Mouse (Mus musculus): ENCODE measurements around the gene Wdr82.
"Not testable (repeated sequence)": the region's sequence is repeated elsewhere in the genome, so short reads cannot be mapped to it uniquely, and the experiment has no call there.

Gene Wdr82

DNA sequence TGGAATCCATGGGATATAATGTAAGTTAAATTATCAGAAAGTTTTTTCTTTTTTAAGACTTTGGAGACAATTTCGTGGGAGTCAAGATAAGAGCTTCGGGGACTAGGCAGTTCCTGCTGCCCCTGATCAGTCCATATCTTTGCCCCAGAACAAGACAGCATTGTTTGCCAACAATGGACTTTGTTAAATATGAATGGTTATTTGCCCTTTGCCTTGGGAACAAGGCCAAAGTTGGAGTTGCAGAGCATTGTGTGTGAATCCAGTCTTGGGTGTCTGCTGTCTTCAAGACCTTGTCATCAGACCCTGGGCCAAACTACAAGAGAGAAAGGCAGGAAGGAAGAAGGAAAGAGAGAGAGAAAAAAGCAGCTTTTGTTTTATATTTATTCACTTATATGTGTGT, 4.0 kb upstream of the Wdr82 start:
- DNase-seq, result no peak

- DNase-seq, result no peak
These were observed 3.5 kb upstream of the Wdr82 start for GRCm38 (mm10) chr9:106167241-106167640.

DNA sequence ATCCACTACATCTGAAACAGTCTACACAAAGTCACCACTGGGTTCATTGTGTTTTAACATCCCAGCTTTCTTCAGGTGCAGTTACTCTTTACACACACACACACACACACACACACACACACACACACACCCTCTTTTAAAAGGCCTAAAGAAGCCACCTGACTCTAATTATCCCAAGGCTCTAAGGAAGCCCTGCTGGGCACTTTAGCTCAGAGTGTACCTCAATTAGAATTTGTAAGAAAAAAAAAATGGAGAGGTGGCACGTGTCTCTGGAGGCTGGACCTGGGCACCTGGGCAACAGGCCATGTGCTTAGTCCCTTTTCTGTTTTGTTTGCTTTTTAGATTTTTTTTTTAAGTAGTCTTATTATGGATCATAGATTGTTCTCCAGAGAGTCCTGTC, 3.0 kb upstream of the Wdr82 start:
- DNase-seq, result no peak

DNA sequence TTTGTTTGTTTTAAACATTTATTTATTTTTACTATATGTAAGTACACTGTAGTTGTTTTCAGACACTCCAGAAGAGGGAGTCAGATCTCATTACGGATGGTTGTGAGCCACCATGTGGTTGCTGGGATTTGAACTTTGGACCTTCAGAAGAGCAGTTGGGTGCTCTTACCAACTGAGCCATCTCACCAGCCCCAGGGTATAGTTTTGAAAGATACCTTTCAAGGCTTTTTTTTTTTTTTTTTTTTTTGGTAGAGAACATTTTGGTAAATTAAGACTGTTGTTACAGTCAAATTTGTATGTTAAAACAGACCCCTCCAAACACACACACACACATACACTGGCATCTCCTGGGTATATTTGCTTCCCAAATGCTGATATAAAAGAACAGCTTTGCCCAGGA, 1.7 kb upstream of the Wdr82 start:
- not testable (repeated sequence) for DNase-seq

DNA sequence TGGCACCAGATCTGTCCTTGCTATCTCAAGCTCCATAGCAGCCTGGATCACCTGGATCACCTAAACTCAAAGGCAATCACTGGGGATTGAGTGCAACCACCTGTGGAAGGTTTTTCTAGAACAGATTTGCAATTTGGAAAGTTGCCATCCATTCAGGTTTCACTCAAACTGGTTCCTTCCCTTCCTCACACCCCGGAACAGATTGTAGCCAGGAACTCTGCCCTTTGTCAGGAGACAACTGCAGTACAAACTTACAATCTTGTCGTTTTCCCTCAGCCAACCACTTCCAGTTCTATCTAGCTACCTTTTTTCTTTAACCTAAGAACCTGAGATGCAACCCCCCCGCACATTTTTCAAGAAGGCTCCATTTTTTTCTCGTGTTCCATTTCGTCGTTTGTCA, 811 bp upstream of the Wdr82 start:
- DNase-seq, result peak in 1 of 2 experiments; percentile 35

GRCm38 (mm10) chr9:106171346-106172158, 824 bp downstream of the Wdr82 start:
- DNase-seq, result peak; percentile 88 to 94

DNA sequence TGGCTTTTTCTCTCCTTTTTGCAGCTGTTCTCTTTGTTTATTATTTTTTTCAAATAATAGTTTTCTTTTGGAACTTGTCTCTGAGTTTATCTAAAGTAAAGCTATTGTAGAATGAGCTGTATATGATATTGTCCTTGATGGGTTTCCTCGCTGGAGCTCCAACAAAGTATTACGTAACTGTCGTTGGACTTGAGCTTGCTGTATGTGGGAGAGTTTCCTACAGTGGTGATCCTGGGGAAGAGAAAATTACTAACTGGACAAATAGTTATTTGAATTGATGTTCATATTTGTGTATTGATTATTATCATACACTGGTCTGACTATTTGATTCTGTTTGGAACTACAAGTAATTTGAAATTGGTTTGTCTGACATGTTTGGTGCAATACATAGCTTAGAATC, 1.8 kb downstream of the Wdr82 start:
- DNase-seq, result peak in 1 of 2 experiments; percentile 29

DNA sequence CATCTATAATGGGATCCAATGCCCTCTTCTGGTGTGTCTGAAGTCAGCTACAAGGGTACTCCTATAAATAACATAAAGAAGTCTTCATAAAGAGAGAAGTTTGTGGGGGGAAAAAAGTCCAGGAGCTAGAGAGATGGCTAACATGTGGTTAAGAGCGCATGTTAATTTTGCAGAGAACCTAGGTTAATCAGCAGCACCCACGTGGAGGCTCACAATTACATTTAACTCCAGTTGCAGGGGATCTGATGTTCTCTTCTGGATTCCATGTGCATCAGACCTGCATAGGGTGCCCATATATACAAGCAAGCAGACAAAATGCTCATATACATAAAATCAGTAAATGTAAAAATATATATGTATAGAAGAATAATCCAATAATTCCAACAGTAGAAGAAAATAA, 2.6 kb downstream of the Wdr82 start:
- DNase-seq, result no peak

DNA sequence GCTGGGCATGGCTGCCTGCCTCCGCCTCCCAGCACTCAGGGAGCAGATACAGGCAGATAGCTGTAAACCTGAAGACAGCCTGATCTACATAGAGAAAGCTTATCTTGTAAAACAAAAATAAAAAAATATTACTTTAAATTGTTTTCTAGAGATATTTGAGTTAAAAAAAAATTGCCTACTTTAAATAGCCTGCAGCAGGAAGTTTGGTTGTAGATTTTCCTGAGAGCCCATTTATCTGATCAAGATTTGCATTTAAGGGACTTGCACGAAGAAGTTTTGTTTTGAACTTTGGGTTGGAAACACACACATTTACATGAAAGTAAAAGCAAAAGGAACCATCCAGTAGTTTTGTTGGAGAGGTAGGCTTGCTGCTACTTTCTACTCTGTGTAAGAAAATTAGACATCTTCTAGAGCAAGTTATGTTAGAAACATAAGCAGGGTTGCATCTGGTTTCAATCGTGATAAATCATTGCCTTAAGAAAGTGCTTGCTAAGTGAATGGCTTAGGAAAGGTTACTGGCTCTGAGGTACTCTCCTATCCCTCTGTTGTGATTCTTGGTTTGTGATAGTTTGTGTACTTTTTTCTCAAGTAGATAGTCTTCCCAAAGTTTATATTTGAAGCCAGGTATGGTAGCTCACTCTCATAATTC, 4.9 kb downstream of the Wdr82 start:
- no peak for DNase-seq

DNA sequence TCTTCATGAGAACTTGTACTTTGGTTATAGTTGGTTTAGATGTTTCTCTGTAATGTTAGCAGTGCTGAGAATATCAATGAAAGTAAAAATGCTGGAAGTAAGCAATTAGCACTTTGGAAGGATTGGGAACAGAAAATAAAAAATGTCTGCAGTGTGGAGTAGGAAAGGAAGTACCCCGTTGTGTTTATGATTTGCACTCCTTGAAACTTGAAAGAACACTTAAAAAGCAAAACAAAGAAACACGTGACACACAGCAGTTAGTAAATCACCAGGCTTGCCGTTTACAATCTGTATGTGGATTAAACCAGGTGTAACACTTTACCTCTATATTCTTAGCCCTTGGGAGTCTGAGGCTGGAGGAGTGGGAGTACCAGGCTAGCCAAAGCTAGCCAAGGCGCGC, 6.0 kb downstream of the Wdr82 start:
- DNase-seq, result no peak

GRCm38 (mm10) chr9:106177799-106178198, 7.1 kb downstream of the Wdr82 start:
- no peak for DNase-seq

DNA sequence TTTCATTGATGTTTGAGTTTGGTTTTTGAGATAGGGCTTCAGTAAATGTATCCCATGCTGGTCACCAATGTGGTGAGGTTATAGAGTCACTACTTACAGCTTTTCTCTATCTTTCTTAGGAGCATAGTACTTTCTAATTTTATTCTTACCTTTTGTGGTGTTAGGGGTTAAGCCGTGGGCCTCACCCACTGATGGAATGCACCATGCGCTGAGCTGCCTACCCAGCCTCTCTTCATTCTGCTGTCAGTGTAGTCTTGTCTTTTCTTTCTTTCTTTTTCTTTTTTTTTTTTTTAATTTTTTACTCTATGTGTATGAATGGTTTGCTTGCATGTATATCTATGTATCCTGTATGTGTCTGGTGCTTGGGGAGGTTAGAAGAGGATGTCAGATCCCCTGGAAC, 8.7 kb downstream of the Wdr82 start:
- no peak for DNase-seq

DNA sequence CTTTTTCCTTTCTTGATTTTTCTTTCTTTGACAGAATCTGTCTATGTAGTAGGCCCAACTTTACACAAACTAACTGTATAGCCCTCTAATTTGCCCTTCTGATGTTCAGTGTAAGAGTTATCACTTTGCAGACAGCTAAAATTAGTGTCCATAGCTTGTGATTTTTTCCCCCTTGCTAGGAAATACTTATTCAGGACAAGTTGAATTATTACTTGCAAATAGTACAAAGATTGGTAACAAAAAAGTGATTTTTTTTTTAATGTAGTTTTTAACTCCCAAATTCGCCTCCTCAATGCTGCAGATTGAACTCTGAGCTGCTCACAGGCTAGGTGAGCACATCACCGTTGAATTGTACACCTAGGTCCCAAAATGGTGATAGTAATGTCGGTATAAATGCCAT, 9.2 kb downstream of the Wdr82 start:
- DNase-seq, result no peak

DNA sequence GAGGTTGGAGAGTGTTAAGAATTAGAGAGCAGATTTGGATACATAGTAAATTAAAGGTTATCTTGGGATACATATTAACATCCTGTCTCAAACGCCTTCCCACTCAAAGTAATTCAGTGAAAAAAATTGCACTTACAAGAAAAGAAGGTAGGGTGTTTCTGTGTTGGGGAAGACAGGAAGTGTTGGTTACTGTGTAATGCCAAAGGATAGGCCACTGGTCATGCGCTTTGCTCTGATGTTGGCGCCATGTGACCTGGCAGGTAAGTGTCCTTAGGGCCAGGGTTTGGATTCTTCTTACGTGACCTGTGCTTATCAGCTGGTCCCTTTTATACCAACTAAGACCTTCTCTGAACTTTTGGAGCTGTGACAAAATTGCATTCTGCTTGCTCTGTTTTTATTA, 11.4 kb downstream of the Wdr82 start:
- no peak for DNase-seq

DNA sequence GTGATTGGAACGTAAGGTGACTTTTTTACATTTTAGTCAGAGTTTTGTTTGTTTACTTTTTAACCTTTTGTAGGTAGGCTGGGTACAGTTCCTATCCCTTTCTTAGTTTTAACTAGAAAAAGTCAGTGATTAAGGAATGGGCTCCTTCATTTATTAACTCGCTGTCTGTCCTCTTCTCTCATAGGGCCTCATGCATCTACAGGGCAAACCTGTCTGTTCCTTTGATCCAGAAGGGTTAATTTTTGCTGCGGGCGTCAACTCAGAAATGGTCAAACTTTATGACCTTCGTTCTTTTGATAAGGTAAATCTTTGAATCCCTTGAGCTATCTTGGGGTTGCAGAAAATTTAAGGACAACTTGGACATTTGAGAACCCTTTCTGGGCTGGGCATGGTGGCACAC, 13.3 kb downstream of the Wdr82 start:
- no peak for DNase-seq

GRCm38 (mm10) chr9:106191355-106191754, 20.6 kb downstream of the Wdr82 start:
- no peak for DNase-seq

DNA sequence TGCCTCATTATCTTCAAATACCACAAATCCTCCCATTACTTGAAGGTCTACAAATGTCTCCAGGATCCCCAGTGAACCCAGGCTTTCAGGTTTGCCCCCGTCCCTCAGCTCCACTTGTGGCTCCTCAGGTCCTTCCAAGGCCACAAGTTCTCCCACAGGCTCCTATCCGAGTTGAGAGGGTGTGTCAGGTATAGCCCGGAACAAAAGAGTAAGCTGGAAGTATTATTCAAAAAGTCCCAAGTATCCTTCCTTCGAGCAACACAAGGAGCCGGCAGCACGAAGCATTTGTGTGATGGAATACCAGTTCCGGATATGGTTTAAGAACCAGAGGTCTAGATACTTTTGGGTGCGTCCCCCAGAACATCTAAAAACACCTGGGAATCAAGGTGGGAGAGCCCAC, 21.3 kb downstream of the Wdr82 start:
- DNase-seq, result no peak

GRCm38 (mm10) chr9:106192998-106193397, 22.3 kb downstream of the Wdr82 start:
- no peak for DNase-seq

- DNase-seq, result no peak
These were observed 23.4 kb downstream of the Wdr82 start for GRCm38 (mm10) chr9:106193930-106194807.

GRCm38 (mm10) chr9:106195693-106196092, 25.0 kb downstream of the Wdr82 start:
- DNase-seq, result no peak

GRCm38 (mm10) chr9:106197081-106197713, 26.5 kb downstream of the Wdr82 start:
- DNase-seq, result no peak

DNA sequence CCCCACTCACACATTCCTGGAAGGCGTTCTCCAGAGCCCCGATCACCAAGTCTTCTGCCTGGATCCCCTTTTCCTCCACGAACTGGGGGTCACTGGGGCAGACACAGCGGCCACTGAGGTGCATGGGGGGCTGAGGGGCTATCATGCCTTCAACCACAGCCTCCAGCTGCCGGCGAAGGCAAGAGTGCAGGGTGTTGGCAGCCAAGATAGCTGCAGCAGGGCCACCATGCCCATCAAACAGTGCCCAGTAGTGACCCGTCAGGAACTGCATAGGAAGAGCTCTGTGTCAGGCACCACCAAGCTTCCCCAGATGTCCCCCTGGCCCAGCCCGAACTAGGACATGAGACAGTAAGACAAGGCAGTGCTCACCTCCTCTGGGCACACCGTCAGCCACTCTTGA, 27.0 kb downstream of the Wdr82 start:
- no peak for DNase-seq

- DNase-seq, result peak; percentile 86 to 89
These were observed 28.3 kb downstream of the Wdr82 start for GRCm38 (mm10) chr9:106198962-106199458.
